Mouse (Mus musculus) 3T3-L1 (cell line): ENCODE results near the gene Cetn2.

ENCODE experiments used
- DNase-seq: peaks from one replicate; pipeline ENCODE4 v3.0.0-alpha.2; 2015; ENCODE audit warnings: low read depth, low spot score

Gene Cetn2

DNA sequence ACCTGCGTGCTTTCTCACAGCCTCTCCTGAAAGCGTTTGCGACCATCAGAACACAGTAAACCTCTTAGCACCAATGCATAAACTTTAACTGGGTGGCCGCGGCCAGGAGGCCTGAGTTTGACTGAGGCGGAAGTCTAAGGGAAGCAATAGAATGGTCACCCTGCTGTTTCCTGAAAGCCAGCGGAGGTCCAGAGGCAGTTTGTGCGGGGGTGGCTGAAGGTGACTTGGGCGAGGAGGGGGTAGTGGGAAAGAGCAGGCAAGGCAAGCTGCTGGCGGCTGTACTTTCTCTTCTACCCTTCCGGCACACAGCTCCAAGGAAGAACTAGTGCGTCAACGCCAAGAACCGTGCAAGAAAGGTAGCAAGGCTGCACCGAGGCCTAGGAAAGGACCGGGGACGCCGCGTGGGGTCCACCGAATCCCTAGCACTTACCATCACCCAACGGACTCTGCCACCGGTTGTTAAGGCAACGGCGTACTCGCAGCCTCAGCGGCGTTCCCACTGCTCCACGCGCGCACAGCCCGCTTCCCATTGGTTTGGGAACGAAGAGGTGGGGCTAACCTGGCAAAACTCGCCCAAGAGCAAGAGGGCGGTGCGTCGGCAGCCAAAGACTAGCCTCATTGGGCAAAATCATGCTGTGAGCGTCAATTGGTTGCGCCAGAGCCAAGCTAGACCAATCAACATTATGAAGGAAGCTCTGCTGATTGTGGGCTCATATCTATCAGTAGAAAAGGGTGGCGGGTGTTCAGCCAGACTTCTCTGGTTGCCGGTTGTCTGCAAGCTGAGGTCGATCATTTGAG lies at the start of gene Cetn2, which contains the start of gene Nsdhl:
TSS of gene Cetn2 (minus strand) at position 528 of the 798 bp plus-strand sequence.
TSS of gene Nsdhl (plus strand) at position 674 of the 798 bp plus-strand sequence.
- DNase-seq, result peak; percentile 95

DNA sequence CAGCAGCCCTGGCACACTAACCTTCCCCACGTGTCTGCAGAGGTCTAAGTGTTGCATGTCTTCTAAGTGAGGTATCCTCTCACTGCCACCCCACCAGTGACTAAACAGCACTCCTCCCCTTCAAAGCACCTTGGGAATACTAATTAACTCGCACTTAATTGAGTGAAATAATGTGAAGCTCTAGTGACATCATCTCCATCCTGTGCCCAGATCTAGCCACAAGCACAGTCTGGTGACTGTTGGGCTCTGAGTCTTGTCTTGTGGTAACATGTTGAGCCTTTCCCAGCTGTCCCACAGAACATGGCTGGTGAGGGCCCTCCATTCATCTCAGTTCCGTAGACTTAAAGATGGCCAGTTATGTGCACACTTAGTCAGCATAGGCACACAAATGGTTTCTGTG lies 44.5 kb upstream of the Cetn2 start:
- DNase-seq, result no peak

DNA sequence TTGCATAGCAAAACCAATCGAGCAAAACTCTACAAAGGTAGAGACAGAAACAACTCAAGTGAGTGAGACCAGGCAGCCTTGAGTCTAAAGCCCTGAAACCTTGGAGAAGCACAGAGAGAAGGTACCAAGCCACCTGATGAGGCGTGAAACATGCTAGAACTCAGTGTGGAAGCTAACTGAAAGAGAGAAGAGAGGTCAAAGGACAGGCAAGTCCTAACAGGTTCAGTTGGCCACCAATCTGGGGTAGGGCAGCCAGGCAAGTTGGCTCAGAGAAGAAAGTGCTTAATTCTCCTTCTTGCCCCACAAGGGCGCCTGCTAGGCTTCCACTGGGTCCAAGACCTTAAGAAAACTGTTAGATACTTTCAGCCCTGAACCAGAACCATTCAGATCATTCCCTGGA lies 43.3 kb upstream of the Cetn2 start:
- no peak for DNase-seq

DNA sequence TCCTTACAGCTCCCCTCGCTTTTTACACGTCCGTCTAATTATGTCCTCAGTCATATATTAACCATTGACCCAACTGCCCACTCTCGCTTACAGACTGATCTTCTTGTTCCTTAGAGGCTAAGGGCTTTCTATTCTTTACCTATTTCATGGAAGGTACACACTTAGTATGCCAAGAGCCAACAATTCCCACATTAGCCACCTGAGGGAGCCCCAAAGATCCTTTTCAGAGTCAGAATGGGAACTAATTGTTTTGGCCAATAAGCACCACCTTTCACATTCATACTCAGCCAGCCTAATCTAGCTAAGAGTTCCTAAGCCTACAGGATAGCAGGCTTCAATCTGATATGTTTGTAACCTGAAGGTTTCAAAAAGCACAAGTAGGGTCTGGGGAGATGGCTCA lies 42.2 kb upstream of the Cetn2 start:
- DNase-seq, result peak; percentile 46

DNA sequence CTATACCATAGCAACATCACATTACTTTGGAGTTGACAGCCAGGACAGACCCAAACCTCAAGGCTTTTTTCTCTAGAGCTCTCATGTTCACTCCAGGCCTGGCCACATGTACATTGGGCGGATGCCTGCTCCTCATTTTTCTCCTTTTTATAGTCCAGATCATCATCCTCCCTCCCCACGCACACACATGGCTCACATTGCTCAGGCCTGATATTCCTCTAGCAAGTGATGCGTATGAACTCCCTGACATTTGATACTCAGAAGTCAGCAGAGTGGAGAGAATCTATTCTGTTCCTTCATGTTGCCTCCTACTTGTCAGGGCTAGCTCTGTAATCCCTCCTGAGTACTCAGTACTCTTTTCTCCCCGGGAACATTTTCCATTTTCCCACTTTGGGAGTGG lies 38.3 kb upstream of the Cetn2 start:
- DNase-seq, result no peak

DNA sequence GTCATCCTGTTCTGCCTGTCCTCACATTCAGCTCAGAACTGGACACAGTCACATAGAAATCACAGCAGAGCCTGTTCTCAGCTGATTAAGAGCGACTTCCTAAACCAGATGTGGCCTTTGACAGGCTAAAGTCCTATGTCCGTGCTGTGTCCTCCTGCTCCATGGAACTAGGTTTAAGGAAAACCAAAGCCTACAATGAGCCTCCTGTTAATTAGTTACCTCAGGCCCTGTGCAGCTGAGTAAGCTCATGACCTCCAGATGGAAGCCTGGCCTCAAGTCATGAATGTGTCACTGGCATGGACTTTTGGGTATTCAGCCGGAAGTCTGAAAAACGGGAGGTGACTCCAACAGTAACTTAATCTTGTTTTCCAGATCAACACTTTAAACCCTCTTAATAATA lies 35.3 kb upstream of the Cetn2 start:
- DNase-seq, result peak; percentile 6

DNA sequence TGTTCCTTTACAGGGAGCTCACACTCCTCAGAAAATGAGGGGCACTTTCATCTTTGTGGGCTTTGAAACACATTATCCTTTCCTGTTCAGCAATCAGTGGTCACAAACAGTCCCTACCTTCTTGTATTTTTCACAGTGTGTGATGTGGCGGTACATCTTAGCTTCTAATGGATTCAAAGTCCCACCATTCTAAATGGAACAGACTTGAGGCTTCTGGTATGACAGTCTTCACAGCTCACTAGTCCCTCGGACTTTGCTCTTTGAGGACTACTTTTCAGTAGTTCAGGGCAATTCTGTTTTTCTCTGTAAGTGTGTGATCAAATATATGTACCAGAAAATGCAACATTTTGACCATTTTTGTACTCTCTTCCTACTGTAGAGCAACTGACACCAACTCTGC lies 3.2 kb upstream of the Cetn2 start:
- DNase-seq, result no peak

DNA sequence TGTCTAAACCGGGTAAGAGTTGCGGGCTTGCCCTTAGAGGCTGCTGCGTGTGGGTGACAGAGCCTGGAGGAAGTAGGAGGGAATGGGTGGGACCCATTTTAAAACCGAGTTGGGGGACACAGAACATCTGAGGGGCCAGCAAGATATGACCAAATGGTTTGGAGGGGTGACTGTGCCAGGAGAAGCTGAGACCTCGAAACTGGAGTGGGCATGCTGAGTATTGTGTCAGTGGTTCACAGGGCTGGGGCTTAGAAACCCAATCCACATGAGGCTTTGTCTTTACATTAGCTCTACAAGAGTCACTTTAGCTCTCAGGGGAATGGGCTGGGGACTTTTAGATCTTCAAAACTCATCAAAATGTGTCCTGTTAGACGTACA lies 460 bp upstream of the Cetn2 start:
- DNase-seq, result no peak

DNA sequence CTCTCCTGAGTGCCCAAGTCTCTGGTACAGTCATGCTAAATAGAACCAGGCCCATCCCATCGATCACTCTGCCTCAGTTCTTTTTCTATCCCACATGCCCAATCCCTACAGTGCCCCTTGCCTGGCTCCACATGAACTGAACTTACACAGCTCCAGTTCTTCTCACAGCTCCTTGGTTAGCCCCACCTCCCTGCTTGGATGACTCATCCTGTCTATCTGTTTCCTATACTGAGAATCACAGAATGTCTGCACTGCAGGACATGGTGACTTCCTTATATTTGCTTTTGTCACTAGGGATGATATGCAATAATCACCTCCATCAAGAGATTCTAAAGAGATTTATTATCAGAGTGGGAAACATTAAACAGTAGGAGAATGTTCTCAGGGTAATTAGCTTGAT lies 6.6 kb downstream of the Cetn2 start:
- peak; percentile 60 for DNase-seq

DNA sequence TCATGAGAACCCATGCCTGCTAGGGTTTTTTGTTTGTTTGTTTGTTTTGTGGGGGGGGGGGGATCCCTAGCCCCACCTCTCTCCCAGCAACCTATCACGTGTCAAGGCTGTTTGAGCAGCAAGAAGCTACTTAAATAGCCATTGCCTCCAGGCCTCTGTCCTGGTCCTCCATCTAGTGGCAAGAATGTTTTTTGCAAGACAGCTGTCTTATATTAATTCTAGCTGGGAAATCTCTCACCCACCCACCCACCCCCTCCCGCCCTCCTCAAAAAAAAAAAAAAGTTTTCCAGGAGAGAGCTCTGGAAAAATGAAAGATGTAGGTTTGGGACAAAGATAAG lies 9.8 kb downstream of the Cetn2 start:
- DNase-seq, result peak; percentile 67

DNA sequence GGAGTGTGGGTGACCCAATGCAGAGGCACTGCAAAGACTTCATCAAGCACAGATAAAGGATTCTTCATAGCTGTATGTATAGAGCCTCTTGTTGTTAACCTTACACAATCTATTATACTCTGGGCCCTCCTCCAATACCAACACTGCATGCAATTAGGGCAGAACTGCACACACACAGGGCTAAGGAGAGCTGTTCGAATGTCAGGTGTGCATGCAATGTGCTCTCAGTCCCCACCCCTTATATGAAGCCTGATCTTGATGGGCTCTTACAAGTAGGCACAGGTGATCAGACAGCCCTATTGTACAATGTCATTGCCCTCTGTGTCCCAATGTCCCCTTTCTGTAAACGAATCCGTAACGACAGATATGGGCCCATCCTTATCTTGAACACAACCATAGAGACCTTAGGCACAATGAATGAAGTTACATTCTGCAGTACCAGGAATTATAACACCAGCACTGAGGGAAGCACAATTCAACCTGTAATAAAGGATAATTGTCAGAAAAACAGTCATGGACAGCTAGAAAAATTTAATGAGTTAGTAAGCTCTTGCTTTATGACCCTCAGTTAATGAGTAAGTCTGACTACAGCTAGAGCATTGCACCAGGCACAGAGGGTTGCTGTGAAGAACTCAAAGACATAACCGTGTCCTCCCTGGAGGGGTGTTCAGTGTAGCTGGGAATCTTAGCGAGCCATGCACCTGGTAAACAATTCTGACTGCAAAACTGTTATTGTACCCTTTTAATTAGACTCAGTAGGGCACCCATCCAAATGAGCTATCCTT lies 10.4 kb downstream of the Cetn2 start:
- no peak for DNase-seq

DNA sequence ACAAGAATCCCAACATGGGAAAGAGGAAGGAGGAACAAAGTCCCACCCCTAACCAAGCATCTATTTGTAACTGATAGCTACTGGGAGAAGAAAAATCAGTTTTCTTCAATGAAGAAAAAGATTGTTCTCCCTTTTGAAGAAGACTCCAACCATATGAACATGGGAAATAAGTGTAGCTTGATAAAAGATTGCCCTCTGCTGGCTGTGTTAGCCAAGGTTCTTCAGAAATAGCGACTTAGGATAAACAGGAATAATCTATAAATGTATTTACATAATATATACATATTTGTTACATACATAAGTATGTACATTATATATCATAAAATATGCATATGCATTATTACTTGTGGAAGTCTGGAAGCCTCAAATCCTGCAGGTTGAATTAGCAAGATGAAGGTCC lies 15.7 kb downstream of the Cetn2 start:
- DNase-seq, result peak; percentile 14

DNA sequence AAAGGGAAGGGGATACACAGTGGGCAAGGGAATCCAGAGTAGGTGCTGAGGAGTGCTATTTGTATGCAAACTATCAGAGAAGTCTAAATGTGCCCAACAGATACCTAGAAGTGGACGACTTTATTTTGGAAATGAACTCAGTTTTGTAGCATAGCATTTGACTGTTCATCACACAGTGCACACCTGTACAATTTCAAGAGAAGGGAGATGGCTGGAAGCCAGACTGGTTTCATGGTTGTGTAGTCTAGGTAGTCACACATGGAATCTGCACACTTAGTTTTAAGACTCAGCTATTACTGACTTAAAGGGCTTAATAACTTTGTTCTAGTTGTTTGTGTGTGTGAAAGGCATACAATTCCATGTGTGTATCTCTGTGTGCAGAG lies 22.2 kb downstream of the Cetn2 start:
- no peak for DNase-seq

DNA sequence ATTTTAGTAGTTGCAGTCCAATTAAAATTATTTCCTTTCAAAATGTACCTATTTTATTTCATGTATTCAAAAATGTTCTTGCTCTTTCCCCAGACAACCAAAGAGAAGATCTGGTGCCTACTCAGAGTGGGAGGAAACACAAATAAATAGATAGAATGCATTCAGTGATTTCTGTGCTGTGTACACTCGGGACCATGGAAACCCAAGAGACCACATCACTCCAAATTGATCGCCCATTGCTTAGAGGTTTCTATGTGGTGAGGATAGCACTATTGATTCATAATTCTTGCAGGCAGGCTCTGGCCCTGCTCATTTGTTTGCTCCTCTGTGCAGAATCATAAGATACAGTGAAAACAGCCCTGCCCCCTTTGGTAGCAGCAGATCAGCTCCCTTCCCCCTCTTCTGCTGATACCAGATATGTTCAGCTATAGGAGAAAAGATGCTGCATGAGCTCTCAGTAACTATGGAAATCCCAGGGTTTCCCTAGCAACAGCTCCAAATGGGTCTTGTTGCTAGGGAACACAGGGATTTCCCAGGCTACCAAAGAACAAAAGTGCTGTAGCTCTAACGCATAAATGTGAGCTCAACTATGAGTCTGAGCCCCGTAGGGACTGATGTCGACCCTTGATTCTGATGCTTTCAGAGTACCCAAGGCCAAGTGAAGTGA lies 22.7 kb downstream of the Cetn2 start:
- DNase-seq, result no peak
